Mouse (Mus musculus): ENCODE data around the gene Slc39a11.

Slc39a11 gene

GRCm38 (mm10) chr11:113400868-113401267 lies 249.0 kb downstream of the Slc39a11 start:
- DNase-seq (ENCODE audit: low spot score): no peak

GRCm38 (mm10) chr11:113399601-113400000 lies 250.3 kb downstream of the Slc39a11 start:
- DNase-seq (ENCODE audit: low spot score): no peak

GRCm38 (mm10) chr11:113397394-113397793 lies 252.5 kb downstream of the Slc39a11 start:
- no peak for DNase-seq (ENCODE audit: low spot score)

- DNase-seq (ENCODE audit: low spot score): no peak
Observed at GRCm38 (mm10) chr11:113393366-113394150, 256.3 kb downstream of the Slc39a11 start.

- DNase-seq (ENCODE audit: low spot score): no peak
Observed at GRCm38 (mm10) chr11:113391664-113392063, 258.2 kb downstream of the Slc39a11 start.

- no peak for DNase-seq (ENCODE audit: low spot score)
Observed at GRCm38 (mm10) chr11:113389637-113390036, 260.2 kb downstream of the Slc39a11 start.

- no peak for DNase-seq (ENCODE audit: low spot score)
Observed at GRCm38 (mm10) chr11:113382674-113383571, 267.0 kb downstream of the Slc39a11 start.

- DNase-seq (ENCODE audit: low spot score): no peak
Observed at GRCm38 (mm10) chr11:113381550-113381949, 268.3 kb downstream of the Slc39a11 start.

GRCm38 (mm10) chr11:113378867-113379266 lies 271.0 kb downstream of the Slc39a11 start:
- DNase-seq (ENCODE audit: low spot score): no peak

- no peak for DNase-seq (ENCODE audit: low spot score)
Observed at GRCm38 (mm10) chr11:113376066-113376465, 273.8 kb downstream of the Slc39a11 start.

- no peak for DNase-seq (ENCODE audit: low spot score)
Observed at GRCm38 (mm10) chr11:113373926-113374325, 276.0 kb downstream of the Slc39a11 start.

GRCm38 (mm10) chr11:113373331-113373730 lies 276.5 kb downstream of the Slc39a11 start:
- DNase-seq (ENCODE audit: low spot score): no peak

- no peak for DNase-seq (ENCODE audit: low spot score)
Observed at GRCm38 (mm10) chr11:113368046-113368445, 281.8 kb downstream of the Slc39a11 start.

GRCm38 (mm10) chr11:113366257-113367030 lies 283.4 kb downstream of the Slc39a11 start:
- peak; percentile 50 for DNase-seq (ENCODE audit: low spot score)

- no peak for DNase-seq (ENCODE audit: low spot score)
Observed at GRCm38 (mm10) chr11:113363739-113364138, 286.1 kb downstream of the Slc39a11 start.

- DNase-seq (ENCODE audit: low spot score): no peak
Observed at GRCm38 (mm10) chr11:113362617-113363016, 287.3 kb downstream of the Slc39a11 start.

GRCm38 (mm10) chr11:113360049-113360835 lies 289.6 kb downstream of the Slc39a11 start:
- DNase-seq (ENCODE audit: low spot score): no peak

GRCm38 (mm10) chr11:113355932-113356331 lies 293.9 kb downstream of the Slc39a11 start:
- DNase-seq (ENCODE audit: low spot score): no peak

GRCm38 (mm10) chr11:113352085-113352815 lies 297.6 kb downstream of the Slc39a11 start:
- DNase-seq (ENCODE audit: low spot score): no peak

- no peak for DNase-seq (ENCODE audit: low spot score)
Observed at GRCm38 (mm10) chr11:113350583-113350982, 299.3 kb downstream of the Slc39a11 start.
